Mouse (Mus musculus): ENCODE data around the gene Elovl5.

- TF ChIP-seq CTCF (IDR thresholded peaks at IDR 0.05; ENCODE audit: borderline replicate concordance, control insufficient read depth, extremely low read depth, insufficient read depth, low read length, poor library complexity) (no peak), POLR2A (IDR thresholded peaks at IDR 0.05; ENCODE audit: control insufficient read depth, extremely low read depth, insufficient read depth, low read length, poor library complexity) (no peak)
Measured at GRCm38 (mm10) chr9:77948214-77948613, 31.1 kb downstream of the Elovl5 start.

All from thymus, adult 2 months (tissue).